Mouse (Mus musculus): Measurements from ENCODE around the gene Gm11027.

DNA sequence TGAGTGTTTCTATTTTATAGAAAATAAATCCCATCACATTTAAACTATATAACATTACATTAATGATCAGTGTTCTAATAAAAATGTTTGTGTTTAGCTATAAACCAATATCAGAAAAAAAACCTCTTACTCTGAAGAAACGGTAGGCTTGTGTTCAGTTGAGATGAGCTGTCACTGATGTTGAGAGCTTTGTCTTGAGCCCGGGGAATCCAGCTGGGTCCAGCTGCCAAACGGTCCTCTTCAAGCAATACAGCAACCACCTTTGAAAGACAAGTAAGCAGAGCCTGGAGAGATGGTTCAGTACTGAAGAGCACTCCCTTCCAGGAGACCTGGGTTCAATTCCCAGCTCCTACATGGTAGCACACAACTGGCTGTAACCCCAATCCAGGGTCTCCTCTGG, 45.7 kb upstream of the Gm11027 start:
- TF ChIP-seq POLR2A (IDR thresholded peaks at IDR 0.05; ENCODE audit: borderline replicate concordance, insufficient read depth, low read length) (no peak), CTCF (IDR thresholded peaks at IDR 0.05; ENCODE audit: borderline replicate concordance, insufficient read depth, low read depth, low read length) (no peak)

Measured in cerebellum, adult 2 months (tissue).